Mouse (Mus musculus): ENCODE measurements at regions not wholly inside any gene's neighbourhood (a gene's known extent, or its start where the extent isn't known, plus 50 kb on each side); places are given as distances from the start of the nearest gene placed in this dataset.

- TF ChIP-seq POLR2A (IDR thresholded peaks at IDR 0.05; ENCODE audit: borderline replicate concordance, extremely low read depth, low read depth, low read length) (no peak), CTCF (IDR thresholded peaks at IDR 0.05; ENCODE audit: insufficient read depth, low read length) (no peak)
Measured at GRCm38 (mm10) chr13:44172701-44173100, 388.1 kb downstream of the Cd83 start.

All from lung, adult 2 months (tissue).